Mouse (Mus musculus) bone marrow, adult 2 months (tissue): ENCODE results near the gene Ccdc155. TPM values are rescaled to one million over a fixed set of nuclear protein-coding genes. Genes with fewer than 3 reads are reported as not detected.

Experiments used
- H3K27ac ChIP-seq: fragments of 200-500 bp; 2 replicates; pipeline ENCODE4 v1.5.1; 2012; ENCODE audit warnings: low read depth, mild to moderate bottlenecking, control low read depth, inconsistent platforms, low read length; ENCODE audit not compliant: control insufficient read depth, poor library complexity, insufficient read depth
- H3K4me1 ChIP-seq: fragments of 200-500 bp; 2 replicates; pipeline ENCODE4 v1.6.1; 2011; ENCODE audit warnings: low read length; ENCODE audit not compliant: control insufficient read depth, insufficient read depth
- H3K4me3 ChIP-seq: fragments of 200-500 bp; replicated peaks from 2 replicates; pipeline ENCODE3; 2011; ENCODE audit warnings: mild to moderate bottlenecking, low read depth, low read length, control low read depth; ENCODE audit not compliant: control insufficient read depth
- CTCF ChIP-seq: fragments of 200-500 bp; IDR thresholded peaks from 2 replicates; pipeline ENCODE4 v1.5.1; 2011; ENCODE audit warnings: low read length, control low read depth; ENCODE audit not compliant: control insufficient read depth, insufficient read depth
- POLR2A ChIP-seq: fragments of 200-500 bp; IDR thresholded peaks from 2 replicates; pipeline ENCODE4 v1.6.1; 2011; ENCODE audit warnings: low read depth, mild to moderate bottlenecking, control low read depth, low read length, borderline replicate concordance; ENCODE audit not compliant: control insufficient read depth
- WGBS: fragments of 180-500 bp; shearing (Covaris S2); methylation state at CpG from one replicate; pipeline ENCODE4 v1.1.7; 2018; 5-methylcytosine and 5-hydroxymethylcytosine counted together
- polyA plus RNA-seq: library from polyadenylated mRNA; stranded (reverse); fragments of >200 nt; gene quantifications from 2 replicates; pipeline ENCODE4 v1.2.4, GENCODE M21; 2011; ENCODE audit warnings: low replicate concordance; ENCODE audit not compliant: missing spikeins, insufficient read depth, insufficient read length

The Ccdc155 gene
- polyA plus RNA-seq, 1 experiment: not detected

DNA sequence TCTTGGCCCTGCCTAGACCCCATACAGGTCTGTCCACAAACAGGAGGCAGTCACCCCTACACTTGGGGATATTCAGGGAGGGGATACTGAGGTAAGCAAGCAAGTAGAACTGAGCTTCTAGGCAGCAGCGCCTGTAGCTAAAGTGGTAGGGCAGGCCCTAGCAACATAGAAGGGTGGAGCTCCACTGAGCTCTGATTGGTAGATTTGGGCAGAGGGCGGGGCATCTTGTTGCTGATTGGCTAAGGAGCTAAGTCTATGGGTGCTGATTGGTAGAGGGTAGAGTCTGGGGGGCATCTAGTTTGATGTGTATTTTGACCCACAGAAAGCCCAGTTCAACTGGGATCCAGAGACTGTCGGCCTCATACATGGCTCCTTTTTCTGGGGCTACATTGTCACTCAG, 35.2 kb downstream of the Ccdc155 start:
- TF ChIP-seq POLR2A: no peak
- no peak for TF ChIP-seq CTCF
- no peak overlapping the region for H3K4me3 ChIP-seq
- H3K4me1 ChIP-seq: no peaks in the 10 kb centered on the region; the same call in 1 of the 2 replicates
- no peak overlapping the region for H3K27ac ChIP-seq
- 80% methylated on average over 3 of the region's 3 CpGs for WGBS

DNA sequence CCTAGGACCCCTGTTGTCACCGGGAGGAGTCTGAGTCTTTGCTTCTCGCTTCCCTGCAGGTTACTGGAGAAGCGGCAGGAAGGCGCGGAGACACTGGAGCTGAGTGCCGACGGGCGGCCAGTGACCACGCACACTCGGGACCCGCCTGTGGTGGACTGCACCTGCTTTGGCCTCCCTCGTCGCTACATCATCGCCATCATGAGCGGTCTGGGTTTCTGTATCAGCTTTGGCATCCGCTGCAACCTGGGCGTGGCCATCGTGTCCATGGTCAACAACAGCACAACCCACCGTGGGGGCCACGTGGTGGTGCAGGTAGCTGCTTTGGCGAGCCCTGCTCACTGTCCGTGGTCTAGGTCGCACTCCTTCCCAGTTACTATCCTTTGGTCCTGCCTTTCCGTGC, 36.0 kb downstream of the Ccdc155 start:
- Histone ChIP-seq H3K27ac (no peak overlapping the region), H3K4me3 (no peak overlapping the region)
- WGBS: 14% methylated on average over 24 of the region's 24 CpGs

DNA sequence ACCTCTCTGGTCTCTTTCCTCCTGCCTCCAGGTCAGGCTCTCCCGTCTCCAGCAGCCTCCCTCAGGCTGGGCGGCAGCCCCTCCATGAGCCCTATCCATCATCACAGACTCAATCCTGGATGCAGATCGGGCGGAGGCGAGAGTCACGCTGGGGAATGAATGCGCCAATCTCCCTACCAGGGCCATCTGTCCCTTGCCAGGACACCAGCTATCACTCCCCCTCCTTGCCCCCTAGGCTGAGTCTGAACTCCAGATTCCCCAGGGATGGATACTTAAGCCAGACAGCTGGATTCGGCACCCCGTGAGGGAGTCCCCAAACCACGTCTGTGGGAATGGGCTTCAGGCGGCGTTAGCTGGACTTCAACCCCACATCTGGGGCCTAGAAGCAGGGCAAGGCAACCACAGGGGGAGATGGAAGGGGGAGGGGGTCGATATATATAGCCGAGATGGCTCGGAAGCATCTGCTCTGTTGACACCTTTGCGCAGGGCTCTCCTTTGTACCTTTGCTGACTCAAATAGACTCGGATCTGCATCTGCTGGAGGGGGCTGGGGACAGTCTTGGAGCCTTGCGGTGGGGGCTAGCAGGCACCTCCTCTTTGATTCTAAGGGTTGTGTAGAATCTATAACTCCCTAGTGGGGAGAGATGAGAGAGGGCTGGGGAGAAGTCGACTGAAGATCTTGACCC, 36.8 kb downstream of the Ccdc155 start:
- no peak overlapping the region for H3K27ac ChIP-seq
- no peak overlapping the region for H3K4me3 ChIP-seq
- TF ChIP-seq CTCF (no peak), POLR2A (no peak)
- no peaks in the 10 kb centered on the region for H3K4me1 ChIP-seq
- WGBS: 16% methylated on average over 19 of the region's 19 CpGs

More for the DNA sequence above, 36.0 kb downstream of the Ccdc155 start:
- no peaks in the 10 kb centered on the region for H3K4me1 ChIP-seq
- TF ChIP-seq POLR2A (no peak), CTCF (no peak)

DNA sequence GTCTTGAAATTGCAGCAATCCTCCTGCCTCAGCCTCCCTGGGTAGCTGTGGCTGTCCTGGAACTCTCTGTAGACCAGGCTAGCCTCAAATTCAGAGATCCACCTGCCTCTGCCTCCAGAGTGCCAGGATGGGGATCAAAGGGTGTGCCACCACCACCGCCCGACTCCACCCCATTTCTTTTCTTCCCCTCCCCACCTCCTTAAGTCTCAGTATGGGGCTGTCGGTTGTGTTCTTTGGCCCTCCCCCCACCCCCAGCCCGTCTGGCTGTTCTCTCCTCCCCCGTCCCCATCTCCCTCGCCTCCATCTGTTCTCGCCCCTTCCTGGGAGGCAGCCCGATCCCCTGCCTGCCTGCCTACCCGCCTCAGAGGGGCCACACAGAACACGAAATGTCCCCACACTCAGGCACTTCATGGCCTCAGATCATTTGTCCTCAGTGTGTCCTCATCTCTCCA, 37.7 kb downstream of the Ccdc155 start:
- no peak overlapping the region for H3K27ac ChIP-seq
- no peaks in the 10 kb centered on the region for H3K4me1 ChIP-seq
- 31% methylated on average over 10 of the region's 10 CpGs for WGBS
- no peak overlapping the region for H3K4me3 ChIP-seq
- TF ChIP-seq CTCF (no peak), POLR2A (no peak)

DNA sequence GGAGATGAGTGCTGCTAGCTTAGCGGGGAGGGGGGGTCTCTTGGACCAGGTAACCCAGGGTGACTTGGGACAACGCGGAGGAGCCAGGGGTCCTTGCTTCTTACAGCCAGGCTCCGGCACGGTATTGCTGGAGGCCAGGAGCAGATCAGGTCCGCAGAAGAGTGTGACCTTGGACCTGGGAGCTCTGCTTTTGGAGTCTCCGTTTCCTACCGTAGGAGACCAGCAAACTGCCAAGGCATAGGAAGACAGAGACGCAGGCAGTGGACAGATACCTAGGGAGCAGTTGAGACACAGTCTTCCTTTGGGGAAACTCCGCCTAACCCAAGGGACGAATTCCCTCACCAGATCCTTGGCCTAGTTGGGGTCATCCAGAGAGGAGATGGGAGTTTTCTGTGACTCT, 39.0 kb downstream of the Ccdc155 start:
- Histone ChIP-seq H3K4me3 (no peak overlapping the region), H3K4me1 (no peaks in the 10 kb centered on the region), H3K27ac (no peak overlapping the region)
- 75% methylated on average over 11 of the region's 11 CpGs for WGBS
- TF ChIP-seq POLR2A (no peak), CTCF (no peak)

DNA sequence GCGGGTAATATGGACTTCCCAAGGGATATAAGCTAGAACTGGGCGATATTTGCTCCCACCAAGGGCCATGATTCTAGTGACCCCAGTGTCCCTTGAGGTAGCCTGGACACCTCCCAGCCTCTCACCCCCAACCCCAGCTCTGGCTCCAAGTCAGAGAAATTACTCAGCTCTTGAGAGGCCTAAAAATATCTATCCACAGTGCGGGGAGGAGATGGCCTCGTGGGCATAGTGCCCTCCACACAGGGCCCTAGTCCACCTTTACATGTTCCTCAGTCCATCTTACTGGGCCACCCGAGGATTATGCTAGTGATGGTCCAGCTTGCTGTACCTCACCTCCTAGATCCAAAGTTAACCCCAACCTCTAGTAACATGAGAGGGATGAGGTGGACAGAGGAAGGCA, 39.9 kb downstream of the Ccdc155 start:
- no peaks in the 10 kb centered on the region for H3K4me1 ChIP-seq
- no peak overlapping the region for H3K4me3 ChIP-seq
- H3K27ac ChIP-seq: no peak overlapping the region
- no peak for TF ChIP-seq POLR2A
- WGBS: 64% methylated on average over 5 of the region's 5 CpGs

DNA sequence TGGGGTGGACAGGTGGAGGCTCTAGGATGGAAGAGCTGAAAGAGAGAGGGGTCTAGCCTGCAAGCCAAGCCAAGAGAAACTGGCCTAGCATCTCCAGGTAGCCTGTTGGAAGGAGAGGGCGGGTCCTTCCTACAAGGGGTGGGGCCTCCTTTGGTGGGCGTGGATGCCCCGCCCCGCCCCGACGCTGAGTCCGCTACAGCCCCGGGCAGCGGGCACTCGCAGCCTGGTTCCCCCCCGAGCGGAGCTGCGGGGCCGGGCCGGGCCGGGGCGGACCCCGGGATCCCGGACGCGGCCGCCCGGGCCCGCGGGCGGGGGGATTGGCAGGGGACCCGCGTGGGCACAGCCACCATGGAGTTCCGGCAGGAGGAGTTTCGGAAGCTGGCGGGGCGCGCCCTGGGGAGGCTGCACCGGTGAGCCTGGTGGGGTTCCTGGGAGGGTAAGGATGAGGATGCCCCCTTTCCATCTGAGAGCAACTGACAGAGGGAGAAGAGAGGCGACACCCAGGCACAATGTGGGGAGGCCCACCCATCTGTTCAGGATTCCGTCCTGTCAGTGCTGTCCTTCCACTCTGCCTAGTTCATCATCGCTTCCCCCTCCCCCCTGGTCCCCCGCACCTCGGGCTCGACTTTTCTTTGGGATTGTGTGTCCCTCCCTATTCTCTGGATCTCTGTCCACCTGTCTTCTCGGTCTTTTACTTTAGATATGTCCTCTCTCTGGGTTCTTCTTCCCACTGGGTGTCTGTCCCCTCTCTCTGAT, 40.8 kb downstream of the Ccdc155 start, which contains the start of gene Slc17a7:
Slc17a7 (plus strand) TSS at position 215 of the 756 bp plus-strand sequence.
- H3K4me3 ChIP-seq: no peak within 1 kb of the TSS
- H3K4me1 ChIP-seq: no peaks in the 10 kb centered on the region
- WGBS: 5% methylated on average over 41 of the region's 41 CpGs
- TF ChIP-seq POLR2A (no peak), CTCF (no peak)
- no peak within 1 kb of the TSS for H3K27ac ChIP-seq

DNA sequence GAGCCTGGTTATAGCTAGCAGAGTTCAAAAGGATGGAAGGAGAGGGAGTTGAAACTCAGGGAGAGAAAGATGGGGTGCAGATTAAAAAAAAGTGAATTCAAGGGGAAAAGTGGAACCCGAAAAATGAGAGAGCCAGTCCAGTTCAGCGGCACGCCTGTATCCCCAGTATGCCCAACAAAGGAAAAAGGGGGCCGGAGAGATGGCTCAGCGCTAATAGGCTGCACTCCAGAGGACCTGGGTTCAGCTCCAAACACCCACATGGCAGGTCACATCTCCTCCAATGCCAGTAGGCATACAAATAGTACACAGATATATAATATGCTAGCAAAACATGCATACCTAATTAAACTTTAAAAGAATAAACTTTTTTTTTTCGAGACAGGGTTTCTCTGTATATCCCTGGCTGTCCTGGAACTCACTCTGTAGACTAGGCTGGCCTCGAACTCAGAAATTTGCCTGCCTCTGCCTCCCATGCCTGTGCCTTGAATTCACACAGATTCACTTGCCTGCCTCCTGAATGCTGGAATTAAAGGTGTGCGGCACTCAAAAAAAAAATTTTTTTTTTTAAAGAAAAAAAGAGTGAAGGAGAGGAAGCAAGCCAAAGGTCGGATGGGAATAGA, 41.6 kb downstream of the Ccdc155 start:
- Histone ChIP-seq H3K27ac (no peak overlapping the region), H3K4me3 (no peak overlapping the region), H3K4me1 (no peaks in the 10 kb centered on the region)
- WGBS: 74% methylated on average over 9 of the region's 9 CpGs
- no peak for TF ChIP-seq POLR2A
- no peak for TF ChIP-seq CTCF
